Mouse (Mus musculus): ENCODE results near the gene Eftud2.

DNA sequence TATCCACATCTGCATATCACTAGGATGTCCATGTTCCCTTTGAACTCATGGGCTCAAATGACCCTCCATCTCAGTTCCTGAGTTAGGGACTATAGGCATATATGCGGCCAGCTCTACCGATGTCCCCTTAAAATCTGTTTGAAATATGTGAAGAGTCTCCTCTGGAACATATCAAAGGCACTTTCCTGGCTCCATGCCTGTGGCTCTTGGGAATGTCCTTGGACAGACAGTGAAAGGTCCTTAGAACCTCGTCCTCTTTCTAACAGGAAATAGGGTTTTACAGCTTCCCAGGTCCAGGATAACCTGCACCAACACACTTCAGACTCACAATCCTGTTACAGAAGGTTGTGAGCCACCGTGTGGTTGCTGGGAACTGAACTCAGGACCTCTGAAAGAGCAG lies 50.5 kb downstream of the Eftud2 start:
- TF ChIP-seq CTCF (IDR thresholded peaks at IDR 0.05; ENCODE audit: low read depth, low read length): no peak
- no peak for TF ChIP-seq EP300 (IDR thresholded peaks at IDR 0.05; ENCODE audit: insufficient read depth, low read depth, low read length)
- no peak for TF ChIP-seq POLR2A (IDR thresholded peaks at IDR 0.05; ENCODE audit: insufficient read depth, low read length)
